Mouse (Mus musculus) megakaryocyte, embryonic 14.5 days (primary cell): ENCODE measurements around the gene Lad1.

Experiments used
- FLI1 ChIP-seq: IDR thresholded peaks from 2 replicates; pipeline ENCODE4 v1.6.1; 2012; ENCODE audit warnings: low read length, inconsistent platforms, mixed read lengths
- GATA1 ChIP-seq: IDR thresholded peaks from 3 replicates; pipeline ENCODE4 v1.6.1; 2012; ENCODE audit warnings: mixed read lengths, low read length, inconsistent platforms, borderline replicate concordance

- TF ChIP-seq FLI1 (no peak), GATA1 (no peak)
Measured at GRCm38 (mm10) chr1:135847139-135847562, 28.8 kb downstream of the Lad1 start.
